Mouse (Mus musculus) adrenal gland, postnatal 36 days (tissue): ENCODE results near the gene Vmn2r108. TPM values are rescaled to one million over a fixed set of nuclear protein-coding genes. Genes with fewer than 3 reads are reported as not detected.
"Not testable (repeated sequence)": the region's sequence is repeated elsewhere in the genome, so short reads cannot be mapped to it uniquely, and the experiment has no call there.

Source experiments
- DNase-seq, 2 experiments: peaks; one replicate each; pipeline ENCODE4 v3.0.0; 2021; ENCODE audit warnings: mixed read lengths in 1 of 2
- long read RNA-seq, 2 experiments: library from polyadenylated mRNA; stranded (forward); transcript quantifications; one replicate each; pipeline ENCODE4 v2.0.0; 2021; ENCODE audit warnings: borderline sequencing depth in 2 of 2
- total RNA-seq, 2 experiments: library from RNA; stranded (reverse); gene quantifications; 2 replicates each; pipeline ENCODE4 v1.2.3; 2021

Vmn2r108 gene
- not detected for total RNA-seq
- long read RNA-seq, experiment 1, result 0 reads
- long read RNA-seq, experiment 2, result 0 reads

DNA sequence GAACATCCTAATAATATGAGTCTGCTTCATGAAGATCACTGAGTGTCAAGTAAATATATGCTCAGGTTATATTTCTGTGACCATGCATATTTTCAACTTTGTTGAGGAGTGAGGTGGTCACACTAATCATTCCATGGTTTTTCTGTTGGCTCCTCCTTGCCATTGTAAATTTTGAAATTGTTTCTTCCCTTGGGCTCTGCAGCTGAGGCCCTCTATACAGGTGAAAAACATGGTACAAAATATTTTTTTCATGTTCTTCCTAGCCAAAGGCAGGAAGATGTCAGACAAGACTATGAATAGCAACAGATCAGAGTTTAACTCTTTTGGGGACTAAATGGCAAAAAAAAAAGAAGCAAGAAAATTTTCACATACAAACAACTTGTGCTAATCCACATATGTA, at the start of gene Vmn2r108:
Vmn2r108 (minus strand) TSS at position 101 of the 400 bp plus-strand sequence.
- DNase-seq, result no peak

DNA sequence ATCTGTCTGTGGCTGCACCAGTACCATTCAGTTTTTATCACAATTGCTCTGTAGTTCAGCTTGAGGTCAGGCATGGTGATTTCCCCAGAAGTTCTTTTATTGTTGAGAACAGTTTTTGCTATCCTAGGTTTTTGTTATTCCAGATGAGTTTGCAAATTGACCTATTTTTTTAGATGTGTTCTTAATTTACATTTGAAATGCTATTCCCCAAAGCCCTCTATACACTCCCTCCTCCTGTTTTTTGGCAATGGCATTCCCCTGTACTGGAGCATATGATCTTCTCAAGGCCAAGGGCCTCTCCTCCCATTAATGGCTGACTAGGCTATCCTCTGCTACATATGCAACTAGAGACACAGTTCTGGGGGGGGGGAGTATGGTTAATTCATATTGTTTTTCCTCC, 27.1 kb upstream of the Vmn2r108 start:
- DNase-seq, result not testable (repeated sequence)

DNA sequence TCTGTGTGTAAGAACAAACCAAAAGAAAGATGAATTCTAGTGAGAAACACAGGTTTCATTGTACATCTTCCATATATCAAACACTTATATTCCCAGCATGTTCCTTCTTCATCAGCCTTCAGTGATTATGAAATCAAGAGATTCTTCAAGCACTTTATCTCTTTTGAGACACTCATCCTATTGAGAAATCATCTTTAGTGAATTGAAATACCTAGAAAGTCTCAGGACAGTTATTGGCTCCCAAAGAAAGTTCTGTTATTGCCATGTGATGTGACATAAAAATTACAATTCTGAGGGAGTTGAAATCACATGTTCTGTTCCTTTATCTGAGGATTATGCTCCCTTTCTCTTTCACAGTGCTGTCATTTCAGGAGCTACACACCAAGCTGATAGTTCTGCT, 16.7 kb upstream of the Vmn2r108 start, which contains the start of gene Vmn1r225:
Vmn1r225 (plus strand) TSS at position 301 of the 400 bp plus-strand sequence.
- DNase-seq, result no peak

DNA sequence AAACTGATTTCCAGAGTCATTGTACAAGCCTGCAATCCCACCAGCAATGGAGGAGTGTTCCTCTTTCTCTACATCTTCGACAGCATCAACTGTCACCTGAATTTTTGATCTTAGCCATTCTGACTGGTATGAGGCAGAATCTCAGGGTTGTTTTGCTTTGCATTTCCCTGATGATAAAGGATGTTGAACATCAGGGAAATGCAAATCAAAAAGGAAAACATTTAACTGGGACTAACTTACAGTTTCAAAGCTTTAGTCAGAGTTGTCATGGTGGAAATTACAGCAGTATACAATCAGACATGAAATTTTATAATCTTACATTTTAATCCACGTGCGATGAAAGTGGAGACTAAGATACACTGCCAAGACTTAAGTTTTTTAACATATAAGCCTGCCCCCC, 7.8 kb downstream of the Vmn2r108 start:
- no peak for DNase-seq

DNA sequence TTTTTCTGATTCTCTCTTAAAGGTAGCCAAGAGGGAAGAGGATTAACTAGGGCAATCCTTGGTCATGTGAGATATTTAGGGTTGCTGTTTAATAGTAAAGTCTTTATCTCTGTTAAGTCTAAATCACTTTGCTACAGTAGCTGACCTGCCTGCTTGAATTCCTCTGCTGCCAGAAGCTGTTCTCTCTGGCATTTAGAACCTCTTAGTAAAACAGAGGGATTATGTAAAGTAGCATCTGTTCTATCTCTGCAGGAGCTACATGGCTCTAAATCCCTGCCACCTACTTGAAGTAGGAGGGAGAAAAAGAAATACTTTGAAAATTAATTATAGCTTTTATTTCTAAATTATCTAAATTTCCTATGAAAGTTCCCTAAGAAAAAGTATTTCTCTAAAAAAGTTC, 41.9 kb downstream of the Vmn2r108 start:
- DNase-seq, result no peak

DNA sequence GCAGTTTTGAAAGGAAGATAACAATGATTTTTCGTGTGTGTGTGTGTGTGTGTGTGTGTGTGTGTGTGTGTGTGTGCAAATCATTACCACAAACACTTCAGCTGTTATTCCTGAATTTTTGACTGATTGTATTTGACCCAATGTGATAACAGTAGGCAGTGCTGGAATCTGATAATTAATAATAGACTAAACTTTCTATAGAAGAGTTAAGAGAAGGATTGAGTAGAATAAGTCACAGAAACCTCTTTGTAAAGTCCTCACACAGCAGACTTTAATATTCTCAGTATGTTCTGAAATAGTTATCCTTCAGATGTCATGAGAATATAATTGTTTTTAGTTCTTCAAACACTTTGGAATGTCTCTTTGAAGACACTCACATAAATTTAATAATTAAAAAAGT, 67.3 kb downstream of the Vmn2r108 start, which contains the start of gene Vmn1r224:
Vmn1r224 (plus strand) TSS at position 301 of the 400 bp plus-strand sequence.
- DNase-seq, result no peak

Other genes starting within 250 kb of the Vmn2r108 start
- gene Vmn2r105, start 246.3 kb downstream of the Vmn2r108 start, total RNA-seq, result not detected
- gene Vmn2r106, start 195.8 kb downstream of the Vmn2r108 start, total RNA-seq, result not detected
- not detected for gene Vmn2r107, start 136.1 kb downstream of the Vmn2r108 start, total RNA-seq
- gene Vmn1r224, start 67.2 kb downstream of the Vmn2r108 start, total RNA-seq, result not detected
- gene Vmn1r225, start 16.8 kb upstream of the Vmn2r108 start, total RNA-seq, result not detected
- gene Vmn2r109, start 83.4 kb upstream of the Vmn2r108 start, total RNA-seq, result not detected
- not detected for gene Vmn2r110, start 115.1 kb upstream of the Vmn2r108 start, total RNA-seq
- gene Fpr-rs3, start 143.5 kb upstream of the Vmn2r108 start, total RNA-seq, result not detected
- gene Vmn1r226, start 201.5 kb upstream of the Vmn2r108 start, total RNA-seq, result not detected
- gene Vmn1r227, start 248.5 kb upstream of the Vmn2r108 start, total RNA-seq, result not detected